Mouse (Mus musculus): Measurements from ENCODE around the gene Grid2.

DNA sequence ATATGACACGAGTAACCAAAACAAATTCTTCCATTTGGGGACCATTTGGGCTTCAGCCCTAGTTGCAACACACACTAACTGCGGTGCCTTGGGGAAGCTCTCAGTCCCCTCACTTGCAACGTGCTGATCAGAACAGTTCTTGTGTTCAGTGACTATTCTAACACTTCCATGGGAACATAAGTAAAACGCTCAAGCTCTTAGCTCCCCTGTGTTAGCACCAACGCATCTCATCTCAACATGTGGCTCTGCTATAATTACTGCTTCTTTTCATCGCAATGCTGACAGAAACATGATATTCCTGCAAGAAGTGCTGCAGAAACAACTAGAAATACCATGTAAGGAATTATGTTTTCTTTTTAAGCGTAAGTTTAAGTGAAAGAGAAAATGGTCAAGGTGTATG, 1340.6 kb downstream of the Grid2 start:
- TF ChIP-seq CTCF (conservative IDR thresholded peaks at IDR 0.05; ENCODE audit: low read length) (no peak), NANOG (IDR thresholded peaks at IDR 0.05; ENCODE audit: borderline replicate concordance, low read length) (no peak)

Measured in E14TG2a.4 (cell line).